Comparison of ENCODE assay signal across 35 mouse cellular contexts in the genomic region with DNA sequence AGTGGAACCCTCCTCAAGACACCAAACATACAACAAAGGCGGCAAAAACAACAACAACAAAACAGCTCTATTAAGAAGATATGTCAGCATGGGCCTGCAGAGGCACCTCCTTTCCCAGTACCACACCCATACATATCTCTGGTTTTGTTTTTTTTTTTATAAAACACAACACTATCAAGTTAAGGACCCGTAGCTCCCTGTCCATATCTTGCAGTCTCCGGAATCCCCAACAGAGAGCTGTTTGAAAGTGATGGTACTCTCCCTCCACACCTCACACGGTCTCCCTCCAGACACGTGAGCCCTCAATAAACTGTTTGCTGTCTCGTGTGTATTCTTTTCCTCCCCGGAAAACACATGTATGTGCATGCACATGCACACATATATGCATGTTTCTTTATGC. TPM values are rescaled to one million over a fixed set of nuclear protein-coding genes. Genes with fewer than 3 reads are reported as not detected.
"Had no signal": no experiment of that assay in that cellular context is flagged by ENCODE, and none has a peak within 500 bp of the region (broad histone marks: within the 10 kb centered on the region; RNA-seq: fewer than 3 reads in every experiment).

No protein-coding gene starts in this region.

- H3K4me2 ChIP-seq: heart, embryonic 11.5 days; heart, embryonic 13.5 days; heart, embryonic 15.5 days; hindbrain, embryonic 12.5 days; hindbrain, embryonic 14.5 days; intestine, embryonic 15.5 days; limb, embryonic 13.5 days; limb, embryonic 15.5 days had no signal

- DNase-seq: gastrocnemius, adult 2 months; gastrocnemius, postnatal 10 days; gastrocnemius, postnatal 25 days; heart, adult 2 months; heart, postnatal 4 days; kidney, adult 18-20 months; kidney, adult 8-10 months; kidney, postnatal 10 days; kidney, postnatal 4 days; left cerebral cortex, postnatal 4 days had no signal

- H3K4me3 ChIP-seq: gastrocnemius, adult 2 months; heart, adult 2 months; heart, embryonic 13.5 days; heart, embryonic 15.5 days; hindbrain, embryonic 10.5 days; hindbrain, embryonic 12.5 days; intestine, embryonic 15.5 days; layer of hippocampus, adult 2 months; left cerebral cortex, adult 2 months; limb, embryonic 13.5 days; limb, embryonic 15.5 days had no signal

- H3K4me1 ChIP-seq: hindbrain, embryonic 10.5 days; intestine, embryonic 15.5 days had no signal

- H3K36me3 ChIP-seq: heart, embryonic 13.5 days; heart, embryonic 15.5 days; hindbrain, embryonic 10.5 days; hindbrain, embryonic 12.5 days; intestine, embryonic 15.5 days; limb, embryonic 13.5 days; limb, embryonic 15.5 days had no signal

- ATAC-seq: forebrain, embryonic 16.5 days; hindbrain, embryonic 16.5 days; inflammation-experienced regulatory T-cells, adult 6 months; intestine, embryonic 15.5 days; intestine, postnatal 0 days had no signal

- H3K9ac ChIP-seq: heart, embryonic 13.5 days; heart, embryonic 15.5 days; hindbrain, embryonic 12.5 days; hindbrain, embryonic 14.5 days; intestine, embryonic 15.5 days; limb, embryonic 13.5 days; limb, embryonic 15.5 days had no signal

- H3K9me3 ChIP-seq: heart, embryonic 13.5 days; heart, embryonic 15.5 days; hindbrain, embryonic 10.5 days; hindbrain, embryonic 12.5 days; intestine, embryonic 15.5 days; limb, embryonic 13.5 days; limb, embryonic 15.5 days had no signal

- H3K27me3 ChIP-seq: heart, embryonic 13.5 days; heart, embryonic 15.5 days; hindbrain, embryonic 12.5 days; intestine, embryonic 15.5 days; limb, embryonic 13.5 days; limb, embryonic 15.5 days had no signal

- H3K27ac ChIP-seq: gastrocnemius, adult 2 months; heart, adult 2 months; heart, embryonic 13.5 days; heart, embryonic 15.5 days; hindbrain, embryonic 10.5 days; hindbrain, embryonic 12.5 days; hindbrain, embryonic 14.5 days; intestine, embryonic 15.5 days; layer of hippocampus, adult 2 months; left cerebral cortex, adult 2 months; limb, embryonic 13.5 days; limb, embryonic 15.5 days had no signal

RNA-seq across cellular contexts. Expression of gene E330021D16Rik, which starts 43.8 kb away (rescaled TPM):
- total RNA-seq: gastrocnemius, adult 2 months; gastrocnemius, postnatal 10 days; gastrocnemius, postnatal 25 days; gastrocnemius, postnatal 4 days; granulocyte monocyte progenitor cell, adult 5-6 weeks; heart, adult 2 months; heart, postnatal 25 days; heart, postnatal 4 days; layer of hippocampus, adult 2 months; layer of hippocampus, postnatal 10 days; layer of hippocampus, postnatal 25 days; left cerebral cortex, adult 2 months; left cerebral cortex, postnatal 10 days; left cerebral cortex, postnatal 25 days; left cerebral cortex, postnatal 4 days had no signal
- polyA plus RNA-seq: forebrain, embryonic 16.5 days; frontal cortex, adult 2 months; heart, adult 2 months; heart, embryonic 11.5 days; heart, embryonic 13.5 days; heart, embryonic 15.5 days; heart, postnatal 0 days; hindbrain, embryonic 10.5 days; hindbrain, embryonic 12.5 days; hindbrain, embryonic 14.5 days; hindbrain, embryonic 16.5 days; intestine, embryonic 15.5 days; intestine, postnatal 0 days; limb, embryonic 11.5 days; limb, embryonic 13.5 days; limb, embryonic 15.5 days had no signal
